Mouse (Mus musculus): ENCODE results near the gene Rarres1. TPM values are rescaled to one million over a fixed set of nuclear protein-coding genes. Genes with fewer than 3 reads are reported as not detected.

Rarres1 gene
- total and polyA plus RNA-seq, 2 experiments from 2014 or later: 4.2 to 5.9 TPM

GRCm38 (mm10) chr3:67490156-67490555 is 25.2 kb downstream of the Rarres1 start:
- ATAC-seq (ENCODE audit: low FRiP score): no peak
- DNase-seq (ENCODE audit: low spot score): no peak
- Histone ChIP-seq H3K4me1 (ENCODE audit: insufficient read depth, low read length) (no peaks in the 10 kb centered on the region), H3K9me3 (ENCODE audit: low read length) (no peaks in the 10 kb centered on the region), H3K9ac (replicated peaks; ENCODE audit: low read length, poor library complexity, severe bottlenecking) (no peak overlapping the region), H3K4me2 (ENCODE audit: low read depth, low read length, poor library complexity, severe bottlenecking) (no peak overlapping the region), H3K27me3 (ENCODE audit: insufficient read depth, low read length) (no peaks in the 10 kb centered on the region), H3K27ac (ENCODE audit: low read depth, low read length) (no peak overlapping the region), H3K4me3 (ENCODE audit: low read depth, low read length) (no peak overlapping the region), H3K36me3 (ENCODE audit: insufficient read depth, low read length) (no peaks in the 10 kb centered on the region)
- 66% methylated on average over 4 of the region's 4 CpGs for WGBS
- TF ChIP-seq CTCF (IDR thresholded peaks at IDR 0.05): no peak

- Histone ChIP-seq H3K27me3 (ENCODE audit: insufficient read depth, low read length) (no peaks in the 10 kb centered on the region), H3K4me2 (ENCODE audit: low read depth, low read length, poor library complexity, severe bottlenecking) (no peak overlapping the region), H3K4me1 (ENCODE audit: insufficient read depth, low read length) (no peaks in the 10 kb centered on the region), H3K9ac (replicated peaks; ENCODE audit: low read length, poor library complexity, severe bottlenecking) (no peak overlapping the region), H3K4me3 (ENCODE audit: low read depth, low read length) (no peak overlapping the region), H3K36me3 (ENCODE audit: insufficient read depth, low read length) (no peaks in the 10 kb centered on the region), H3K27ac (ENCODE audit: low read depth, low read length) (no peak overlapping the region), H3K9me3 (ENCODE audit: low read length) (no peaks in the 10 kb centered on the region)
- TF ChIP-seq CTCF (IDR thresholded peaks at IDR 0.05): no peak
- ATAC-seq (ENCODE audit: low FRiP score) (no peak), DNase-seq (ENCODE audit: low spot score) (no peak)
- 90% methylated on average over 2 of the region's 2 CpGs for WGBS
Observed at GRCm38 (mm10) chr3:67485233-67485632, 30.1 kb downstream of the Rarres1 start.

- DNase-seq (ENCODE audit: low spot score): no peak
- WGBS: 95% methylated on average over 10 of the region's 10 CpGs
Observed at GRCm38 (mm10) chr3:67482400-67482799, 32.9 kb downstream of the Rarres1 start.

GRCm38 (mm10) chr3:67479806-67480205 is 35.5 kb downstream of the Rarres1 start:
- Histone ChIP-seq H3K4me2 (ENCODE audit: low read depth, low read length, poor library complexity, severe bottlenecking) (no peak overlapping the region), H3K9me3 (ENCODE audit: low read length) (no peaks in the 10 kb centered on the region), H3K27ac (ENCODE audit: low read depth, low read length) (no peak overlapping the region), H3K4me1 (ENCODE audit: insufficient read depth, low read length) (no peaks in the 10 kb centered on the region), H3K27me3 (ENCODE audit: insufficient read depth, low read length) (no peaks in the 10 kb centered on the region), H3K9ac (replicated peaks; ENCODE audit: low read length, poor library complexity, severe bottlenecking) (no peak overlapping the region), H3K4me3 (ENCODE audit: low read depth, low read length) (no peak overlapping the region), H3K36me3 (ENCODE audit: insufficient read depth, low read length) (peaks cover 14% of the 10 kb centered on the region; the same call in 1 of the 2 replicates)
- no peak for TF ChIP-seq CTCF (IDR thresholded peaks at IDR 0.05)
- DNase-seq (ENCODE audit: low spot score) (no peak), ATAC-seq (ENCODE audit: low FRiP score) (no peak)
- WGBS: 92% methylated on average over 11 of the region's 11 CpGs

More at GRCm38 (mm10) chr3:67482400-67482799, 32.9 kb downstream of the Rarres1 start:
- H3K9ac ChIP-seq (replicated peaks; ENCODE audit: low read length, poor library complexity, severe bottlenecking): no peak overlapping the region
- no peak overlapping the region for H3K4me3 ChIP-seq (ENCODE audit: low read depth, low read length)
- TF ChIP-seq CTCF (IDR thresholded peaks at IDR 0.05): no peak
- no peaks in the 10 kb centered on the region for H3K27me3 ChIP-seq (ENCODE audit: insufficient read depth, low read length)
- no peaks in the 10 kb centered on the region for H3K9me3 ChIP-seq (ENCODE audit: low read length)
- no peaks in the 10 kb centered on the region for H3K4me1 ChIP-seq (ENCODE audit: insufficient read depth, low read length)
- no peak overlapping the region for H3K27ac ChIP-seq (ENCODE audit: low read depth, low read length)
- H3K4me2 ChIP-seq (ENCODE audit: low read depth, low read length, poor library complexity, severe bottlenecking): no peak overlapping the region
- ATAC-seq (ENCODE audit: low FRiP score): no peak
- 0 out of 2 replicates have a peak, but pooled peaks cover 2% of the 10 kb centered on the region for H3K36me3 ChIP-seq (ENCODE audit: insufficient read depth, low read length)

GRCm38 (mm10) chr3:67473438-67473837 is 41.9 kb downstream of the Rarres1 start:
- TF ChIP-seq CTCF (IDR thresholded peaks at IDR 0.05): no peak
- Histone ChIP-seq H3K4me3 (ENCODE audit: low read depth, low read length) (no peak overlapping the region), H3K9ac (replicated peaks; ENCODE audit: low read length, poor library complexity, severe bottlenecking) (no peak overlapping the region), H3K9me3 (ENCODE audit: low read length) (no peaks in the 10 kb centered on the region), H3K27ac (ENCODE audit: low read depth, low read length) (no peak overlapping the region), H3K36me3 (ENCODE audit: insufficient read depth, low read length) (peaks cover 25% of the 10 kb centered on the region), H3K27me3 (ENCODE audit: insufficient read depth, low read length) (no peaks in the 10 kb centered on the region), H3K4me1 (ENCODE audit: insufficient read depth, low read length) (no peaks in the 10 kb centered on the region), H3K4me2 (ENCODE audit: low read depth, low read length, poor library complexity, severe bottlenecking) (no peak overlapping the region)
- no peak for ATAC-seq (ENCODE audit: low FRiP score)
- DNase-seq (ENCODE audit: low spot score): no peak
- WGBS: 72% methylated on average over 6 of the region's 6 CpGs

- Histone ChIP-seq H3K36me3 (ENCODE audit: insufficient read depth, low read length) (peaks cover 21% of the 10 kb centered on the region), H3K4me2 (ENCODE audit: low read depth, low read length, poor library complexity, severe bottlenecking) (no peak overlapping the region), H3K9me3 (ENCODE audit: low read length) (no peaks in the 10 kb centered on the region), H3K9ac (replicated peaks; ENCODE audit: low read length, poor library complexity, severe bottlenecking) (no peak overlapping the region), H3K4me1 (ENCODE audit: insufficient read depth, low read length) (no peaks in the 10 kb centered on the region), H3K27ac (ENCODE audit: low read depth, low read length) (no peak overlapping the region), H3K27me3 (ENCODE audit: insufficient read depth, low read length) (no peaks in the 10 kb centered on the region), H3K4me3 (ENCODE audit: low read depth, low read length) (no peak overlapping the region)
- no peak for DNase-seq (ENCODE audit: low spot score)
- no peak for TF ChIP-seq CTCF (IDR thresholded peaks at IDR 0.05)
- no peak for ATAC-seq (ENCODE audit: low FRiP score)
- WGBS: 91% methylated on average over 4 of the region's 4 CpGs
Observed at GRCm38 (mm10) chr3:67471408-67472127, 43.8 kb downstream of the Rarres1 start.
